ENCODE assay signal across 7 mouse cellular contexts in genomic region chr2:168019201-168019715, GRCm38 (mm10). TPM values are rescaled to one million over a fixed set of nuclear protein-coding genes. Genes with fewer than 3 reads are reported as not detected.
DNase-seq lines count a peak whose midpoint lies in the region; ATAC-seq lines count a peak whose summit lies in the region.

No protein-coding gene starts in this region.

- no peaks in the 10 kb centered on the region for H3K36me3 ChIP-seq in embryonic facial prominence, embryonic 15.5 days
- no peaks in the 10 kb centered on the region for H3K36me3 ChIP-seq in heart, embryonic 14.5 days (ENCODE audit: control insufficient read depth, insufficient read depth, low read length)
- no peaks in the 10 kb centered on the region for H3K36me3 ChIP-seq in stomach, embryonic 16.5 days (ENCODE audit: control insufficient read depth, insufficient read depth, low read length)

- H3K27me3 ChIP-seq in embryonic facial prominence, embryonic 15.5 days, result no peaks in the 10 kb centered on the region
- H3K27me3 ChIP-seq in heart, embryonic 14.5 days (ENCODE audit: control insufficient read depth, insufficient read depth, low read length), result no peaks in the 10 kb centered on the region
- H3K27me3 ChIP-seq in stomach, embryonic 16.5 days (ENCODE audit: control insufficient read depth, insufficient read depth, low read length), result no peaks in the 10 kb centered on the region

- no peaks in the 10 kb centered on the region for H3K9me3 ChIP-seq in embryonic facial prominence, embryonic 15.5 days (replicated peaks)
- no peaks in the 10 kb centered on the region for H3K9me3 ChIP-seq in heart, embryonic 14.5 days (ENCODE audit: control insufficient read depth, low read length)
- no peaks in the 10 kb centered on the region for H3K9me3 ChIP-seq in stomach, embryonic 16.5 days (replicated peaks; ENCODE audit: control insufficient read depth, low read length)

- WGBS in embryonic facial prominence, embryonic 15.5 days, result 41% methylated on average over 9 of the region's 9 CpGs
- WGBS in heart, embryonic 14.5 days, result 40% methylated on average over 9 of the region's 9 CpGs
- 54% methylated on average over 9 of the region's 9 CpGs for WGBS in stomach, embryonic 16.5 days

- peak; percentile 74 for ATAC-seq in embryonic facial prominence, embryonic 15.5 days (ENCODE audit: insufficient number of reproducible peaks, low FRiP score, low TSS enrichment, low read depth)
- peak; percentile 52 for ATAC-seq in heart, embryonic 14.5 days (ENCODE audit: insufficient number of reproducible peaks, insufficient read depth, low FRiP score, low read depth)
- peak; percentile 68; the same call in 1 of the 2 replicates for ATAC-seq in stomach, embryonic 16.5 days (ENCODE audit: insufficient read depth, low FRiP score)

- no peak overlapping the region for H3K4me3 ChIP-seq in embryonic facial prominence, embryonic 15.5 days (replicated peaks)
- H3K4me3 ChIP-seq in heart, embryonic 14.5 days (ENCODE audit: control insufficient read depth in 1 of 2, insufficient read depth in 1 of 2, low read depth in 1 of 2, low read length in 2 of 2), result no peak overlapping the region
- no peak overlapping the region for H3K4me3 ChIP-seq in stomach, embryonic 16.5 days (replicated peaks; ENCODE audit: low read length)

- H3K9ac ChIP-seq in embryonic facial prominence, embryonic 15.5 days, result no peak overlapping the region
- H3K9ac ChIP-seq in heart, embryonic 14.5 days (ENCODE audit: low read length), result peak overlapping the region; percentile 9; the same call in 1 of the 2 replicates
- H3K9ac ChIP-seq in stomach, embryonic 16.5 days (ENCODE audit: low read length), result no peak overlapping the region; the same call in 1 of the 2 replicates

- intact Hi-C loops in left cerebral cortex, postnatal 25 days (cut with DNase I), result loop anchor here (5.0 kb wide), 1 partner anchor 332 kb away; the partner anchor contains the start of genes Cebpb and Tmem189

- H3K27ac ChIP-seq in embryonic facial prominence, embryonic 15.5 days (replicated peaks), result peak overlapping the region; percentile 81
- H3K27ac ChIP-seq in heart, embryonic 14.5 days (replicated peaks in 1 of 2; ENCODE audit: control insufficient read depth in 1 of 2, insufficient read depth in 1 of 2, low read depth in 2 of 2, low read length in 2 of 2), result peak overlapping the region; percentile 6 to 41; a peak in 3 of 4 replicates
- peak overlapping the region; percentile 87 for H3K27ac ChIP-seq in stomach, embryonic 16.5 days (ENCODE audit: low read length)

- H3K4me1 ChIP-seq in embryonic facial prominence, embryonic 15.5 days, result peaks cover 25% of the 10 kb centered on the region
- peaks cover 7 to 10% of the 10 kb centered on the region in 2 experiments for H3K4me1 ChIP-seq in heart, embryonic 14.5 days (ENCODE audit: control insufficient read depth in 2 of 2, insufficient read depth in 2 of 2, low read length in 2 of 2)
- H3K4me1 ChIP-seq in stomach, embryonic 16.5 days (ENCODE audit: control insufficient read depth, insufficient read depth, low read length), result peaks cover 39% of the 10 kb centered on the region

- H3K4me2 ChIP-seq in embryonic facial prominence, embryonic 15.5 days (replicated peaks), result no peak overlapping the region
- no peak overlapping the region for H3K4me2 ChIP-seq in heart, embryonic 14.5 days (ENCODE audit: low read length)
- 0 out of 2 replicates have a peak overlapping the region, but pooled peaks have one; percentile 8 for H3K4me2 ChIP-seq in stomach, embryonic 16.5 days (ENCODE audit: low read depth, low read length)

- DNase-seq in left cerebral cortex, postnatal 25 days (ENCODE audit: low spot score in 2 of 2), result peak; percentile 7 to 40
- no peak for DNase-seq in left cerebral cortex, adult 8-10 months (ENCODE audit: low spot score in 2 of 2)
- peak; percentile 17 to 26 for DNase-seq in layer of hippocampus, postnatal 36 days
- no peak for DNase-seq in frontal cortex, postnatal 25 days (ENCODE audit: low spot score in 2 of 2)

RNA-seq across cellular contexts. Expression of gene Ripor3, which starts 8.8 kb away (rescaled TPM):
- under 1 TPM; 0.44 to 0.48 TPM for total RNA-seq in left cerebral cortex, postnatal 25 days (2021)
- total RNA-seq in left cerebral cortex, adult 8-10 months (2022), result 1 to 10 TPM in 1 of 4 experiments, under 1 TPM in 3; 0.37 to 1.0 (median 0.65) TPM
- 8.3 and 8.4 TPM in 2 replicates for polyA plus RNA-seq in embryonic facial prominence, embryonic 15.5 days (2015; fragmentation: Nextera tagmentation; extraction: Ambion mirVana)
- 0.81 and 1.00 TPM in 2 replicates for polyA plus RNA-seq in heart, embryonic 14.5 days (2014; fragmentation: Nextera tagmentation; extraction: Ambion mirVana)
- under 1 TPM; 0.10 to 0.28 TPM for total RNA-seq in layer of hippocampus, postnatal 36 days (2021)
- polyA plus RNA-seq in stomach, embryonic 16.5 days (2015; fragmentation: Nextera tagmentation; extraction: Ambion mirVana), result 3.5 and 3.6 TPM in 2 replicates

Comparison
In these comparisons a context has a peak if more than half of its experiments do, and no peak if none do; other contexts are left out.
1. DNase-seq: peak in left cerebral cortex, postnatal 25 days (2 of 2) and layer of hippocampus, postnatal 36 days (2 of 2); none in left cerebral cortex, adult 8-10 months (0 of 2) and frontal cortex, postnatal 25 days (0 of 2).
2. H3K27ac ChIP-seq: peak in every context shown above with its lines; median percentile 87 in stomach, embryonic 16.5 days; 81 in embryonic facial prominence, embryonic 15.5 days; 24 in heart, embryonic 14.5 days.
3. Peak in every context shown above with its lines, with median percentiles within 50 percentile points of each other: ATAC-seq.